Mouse (Mus musculus) erythroblast, embryonic 14.5 days (primary cell): ENCODE data around the gene H2-Ob.

Source experiments
- GATA1 ChIP-seq: IDR thresholded peaks from 2 replicates; pipeline ENCODE4 v1.6.1; 2012; ENCODE audit warnings: low read length, inconsistent platforms, mixed read lengths
- TAL1 ChIP-seq: IDR thresholded peaks from 3 replicates; pipeline ENCODE4 v1.6.1; 2012; ENCODE audit warnings: low read length, inconsistent platforms, mixed read lengths

- TF ChIP-seq GATA1 (no peak), TAL1 (no peak)
Measured at GRCm38 (mm10) chr17:34213936-34214335, 24.8 kb upstream of the H2-Ob start.
